Mouse (Mus musculus) ES-Bruce4 (cell line): ENCODE measurements around the gene Clptm1l. TPM values are rescaled to one million over a fixed set of nuclear protein-coding genes. Genes with fewer than 3 reads are reported as not detected.

Source experiments
- H3K27ac ChIP-seq: 2 replicates; pipeline ENCODE4 v1.5.1; 2012; ENCODE audit warnings: low read length, inconsistent platforms; ENCODE audit not compliant: insufficient read depth
- H3K27me3 ChIP-seq: 2 replicates; pipeline ENCODE4 v1.6.1; 2012; ENCODE audit warnings: mild to moderate bottlenecking, low read length, inconsistent platforms; ENCODE audit not compliant: control insufficient read depth, poor library complexity, insufficient read depth, severe bottlenecking
- H3K36me3 ChIP-seq: 2 replicates; pipeline ENCODE4 v1.6.1; 2012; ENCODE audit warnings: inconsistent platforms, mild to moderate bottlenecking, low read length, moderate library complexity; ENCODE audit not compliant: control insufficient read depth, poor library complexity, insufficient read depth, severe bottlenecking
- H3K4me1 ChIP-seq: one replicate; pipeline ENCODE4 v1.8.1; 2011; ENCODE audit warnings: low read length; ENCODE audit not compliant: control insufficient read depth, insufficient read depth
- H3K4me3 ChIP-seq: 2 replicates; pipeline ENCODE4 v1.5.1; 2011; ENCODE audit warnings: low read depth, mild to moderate bottlenecking, low read length
- H3K9ac ChIP-seq: 2 replicates; pipeline ENCODE4 v1.6.1; 2012; ENCODE audit warnings: low read depth, mild to moderate bottlenecking, inconsistent platforms; ENCODE audit not compliant: poor library complexity, severe bottlenecking
- H3K9me3 ChIP-seq: replicated peaks from 2 replicates; pipeline ENCODE4 v1.6.1; 2012; ENCODE audit warnings: mild to moderate bottlenecking, low read length, inconsistent platforms; ENCODE audit not compliant: control insufficient read depth, poor library complexity, insufficient read depth, severe bottlenecking
- CTCF ChIP-seq: IDR thresholded peaks from one replicate; pipeline ENCODE4 v1.8.1; 2011; ENCODE audit warnings: low read depth, low read length
- EP300 ChIP-seq: IDR thresholded peaks from 2 replicates; pipeline ENCODE4 v1.6.1; 2011; ENCODE audit warnings: low read depth, low read length; ENCODE audit not compliant: insufficient read depth
- POLR2A ChIP-seq: IDR thresholded peaks from one replicate; pipeline ENCODE4 v1.8.1; 2011; ENCODE audit warnings: low read length; ENCODE audit not compliant: insufficient read depth
- polyA plus RNA-seq: library from polyadenylated mRNA; stranded (reverse); fragments of >200 nt; gene quantifications from 2 replicates; pipeline ENCODE4 v1.2.4, GENCODE M21; 2011; ENCODE audit warnings: low read depth; ENCODE audit not compliant: missing spikeins, insufficient read depth, insufficient read length

The Clptm1l gene
- polyA plus RNA-seq, 1 experiment = 39.6 TPM

DNA sequence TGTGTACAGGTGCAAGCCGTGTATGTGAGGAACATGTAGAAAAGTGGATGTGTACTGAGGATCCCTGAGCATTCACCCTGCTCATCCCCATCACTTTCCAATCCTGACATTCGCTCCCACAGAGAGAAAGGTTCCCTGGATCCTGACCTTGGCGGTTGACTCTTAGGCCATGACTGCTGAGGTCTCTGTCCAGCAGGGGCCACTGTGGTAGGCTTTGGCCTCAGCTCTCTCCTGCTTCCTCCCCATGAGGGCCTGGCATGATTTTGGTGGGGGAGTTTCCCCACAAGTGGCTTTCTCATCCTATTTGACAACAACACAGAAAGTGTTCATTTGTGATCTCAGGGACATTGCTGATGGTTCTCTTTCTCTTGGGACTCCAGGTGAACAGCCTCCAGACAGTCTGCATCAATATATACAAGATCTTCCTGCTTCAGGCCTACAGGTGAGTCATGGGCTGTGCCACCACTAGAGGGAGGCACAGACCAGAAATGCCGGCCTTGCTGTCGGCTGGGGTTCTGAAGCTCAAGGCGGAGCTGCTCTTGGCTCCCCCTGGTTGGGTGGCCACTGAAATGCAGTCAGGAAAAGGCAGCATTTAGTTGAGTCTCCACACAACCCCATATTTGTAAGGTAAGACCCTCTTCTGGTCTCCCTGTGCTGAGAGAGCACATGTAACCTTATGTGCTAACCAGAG lies 42.7 kb downstream of the Clptm1l start:
- no peak overlapping the region for H3K4me3 ChIP-seq
- TF ChIP-seq CTCF = peak; percentile 73
- no peak for TF ChIP-seq POLR2A
- TF ChIP-seq EP300 = no peak
- H3K36me3 ChIP-seq = no peaks in the 10 kb centered on the region
- H3K4me1 ChIP-seq = no peaks in the 10 kb centered on the region
- no peaks in the 10 kb centered on the region for H3K9me3 ChIP-seq
- H3K27me3 ChIP-seq = no peaks in the 10 kb centered on the region
- H3K9ac ChIP-seq = no peak overlapping the region
- no peak overlapping the region for H3K27ac ChIP-seq

DNA sequence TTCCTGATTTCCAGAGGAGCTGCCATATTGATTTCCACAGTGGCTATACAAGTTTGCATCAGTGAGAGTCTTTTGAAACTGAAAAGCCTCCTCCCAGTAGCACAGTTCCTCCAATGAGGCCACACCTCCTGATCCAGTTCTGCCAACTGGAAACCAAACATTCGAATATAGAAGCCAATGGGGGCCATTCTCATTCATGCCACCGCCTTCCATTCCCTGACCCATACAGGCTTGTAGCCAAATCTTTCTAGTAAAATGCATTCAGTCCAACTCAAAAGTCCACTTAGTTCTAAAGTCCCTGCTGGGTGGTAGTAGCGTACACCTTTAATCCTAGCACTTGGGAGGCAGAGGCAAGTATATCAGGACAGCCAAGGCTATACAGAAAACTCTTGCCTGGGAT lies 49.5 kb downstream of the Clptm1l start:
- Histone ChIP-seq H3K4me3 (no peak overlapping the region), H3K9me3 (no peaks in the 10 kb centered on the region), H3K36me3 (no peaks in the 10 kb centered on the region), H3K27ac (no peak overlapping the region), H3K9ac (no peak overlapping the region), H3K27me3 (no peaks in the 10 kb centered on the region), H3K4me1 (no peaks in the 10 kb centered on the region)
- TF ChIP-seq CTCF (no peak), EP300 (no peak), POLR2A (no peak)

DNA sequence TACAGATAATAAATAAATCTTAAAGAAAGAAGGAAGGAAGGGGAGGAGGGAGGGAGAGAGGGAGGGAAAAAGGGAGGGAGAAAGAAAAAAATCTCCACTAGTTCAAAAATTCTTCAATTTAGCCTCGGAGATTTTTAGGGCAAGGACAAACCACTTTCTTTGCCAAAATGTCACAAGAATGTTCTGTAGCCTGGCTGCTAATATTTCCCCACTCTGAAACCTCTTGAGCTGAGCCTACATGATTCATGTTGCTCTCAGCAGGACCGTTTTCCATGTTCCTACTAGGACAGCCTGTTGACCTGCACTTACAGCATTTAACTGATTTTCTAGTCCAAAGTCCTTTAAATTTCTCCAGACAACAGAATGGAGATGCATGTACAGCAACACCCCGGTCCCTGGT lies 51.2 kb downstream of the Clptm1l start:
- Histone ChIP-seq H3K4me1 (no peaks in the 10 kb centered on the region), H3K36me3 (no peaks in the 10 kb centered on the region), H3K9me3 (no peaks in the 10 kb centered on the region), H3K4me3 (no peak overlapping the region), H3K9ac (no peak overlapping the region), H3K27ac (no peak overlapping the region), H3K27me3 (no peaks in the 10 kb centered on the region)
- TF ChIP-seq POLR2A (no peak), CTCF (no peak), EP300 (no peak)

DNA sequence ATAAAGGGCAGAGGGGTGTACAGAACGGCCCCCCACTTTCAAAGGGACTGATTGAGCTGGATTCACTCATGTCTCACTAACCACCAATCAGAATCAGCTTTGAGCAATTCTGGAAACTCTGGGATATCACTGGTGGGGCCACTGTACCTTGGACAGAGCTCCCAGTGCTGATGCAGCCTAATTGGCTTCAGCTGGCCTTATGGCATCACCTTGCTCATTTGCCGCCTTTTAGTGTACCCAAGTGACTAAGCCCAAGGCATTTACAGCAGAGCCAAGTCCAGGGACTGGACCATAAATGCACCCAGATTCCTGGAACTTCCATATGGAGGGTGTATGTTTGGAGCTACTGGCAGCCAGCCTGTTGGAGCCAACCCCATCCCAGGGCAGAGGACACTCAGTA lies 55.1 kb downstream of the Clptm1l start:
- Histone ChIP-seq H3K36me3 (no peaks in the 10 kb centered on the region), H3K9me3 (no peaks in the 10 kb centered on the region), H3K4me3 (no peak overlapping the region), H3K4me1 (no peaks in the 10 kb centered on the region), H3K27me3 (no peaks in the 10 kb centered on the region), H3K9ac (no peak overlapping the region), H3K27ac (no peak overlapping the region)
- TF ChIP-seq CTCF = no peak
- TF ChIP-seq POLR2A = no peak
- no peak for TF ChIP-seq EP300

DNA sequence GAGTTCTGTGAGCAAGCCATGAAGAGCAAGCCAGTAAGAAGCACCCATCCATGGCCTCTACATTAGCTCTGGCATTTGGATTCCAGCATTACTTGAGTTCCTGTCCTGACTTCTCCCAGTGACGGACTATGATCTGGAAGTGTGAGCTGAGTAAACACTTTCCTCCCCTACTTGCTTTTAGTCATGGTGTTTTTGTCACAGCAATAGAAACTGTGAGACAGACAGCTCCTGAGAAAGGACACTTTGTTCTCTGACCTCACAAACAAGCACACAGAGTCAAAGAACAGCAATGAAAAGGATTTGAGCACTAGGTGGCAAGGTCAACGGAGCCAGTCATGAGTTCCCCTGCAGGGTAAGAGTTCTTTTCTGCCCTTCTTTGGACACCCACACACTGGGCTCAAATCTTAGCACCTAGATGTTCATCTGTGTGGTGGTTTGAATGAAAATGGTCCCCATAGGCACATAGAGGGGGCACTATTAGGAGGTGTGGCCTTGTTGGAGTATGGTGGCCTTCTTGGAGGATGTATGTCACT lies 56.4 kb downstream of the Clptm1l start:
- Histone ChIP-seq H3K27me3 (no peaks in the 10 kb centered on the region), H3K4me3 (no peak overlapping the region), H3K9ac (no peak overlapping the region), H3K4me1 (no peaks in the 10 kb centered on the region), H3K27ac (no peak overlapping the region), H3K9me3 (no peaks in the 10 kb centered on the region), H3K36me3 (no peaks in the 10 kb centered on the region)
- TF ChIP-seq POLR2A (no peak), CTCF (no peak), EP300 (no peak)

Other genes starting within 250 kb of the Clptm1l start
- gene Lpcat1, start 136.8 kb upstream of the Clptm1l start, polyA plus RNA-seq = 44.8 and 52.2 TPM in 2 replicates
- gene Slc6a3, start 67.3 kb upstream of the Clptm1l start, polyA plus RNA-seq = 0.26 TPM in 1 of 2 replicates, not detected in the other
- gene Tert, start 22.9 kb downstream of the Clptm1l start, polyA plus RNA-seq = 27.7 and 32.0 TPM in 2 replicates
- gene Slc6a18, start 74.0 kb downstream of the Clptm1l start, polyA plus RNA-seq = not detected in 2 replicates
- 0.16 and 1.3 TPM in 2 replicates for gene Slc6a19, start 100.9 kb downstream of the Clptm1l start, polyA plus RNA-seq
- 86.4 and 94.5 TPM in 2 replicates for gene Slc12a7, start 129.1 kb downstream of the Clptm1l start, polyA plus RNA-seq
- gene Nkd2, start 243.6 kb downstream of the Clptm1l start, polyA plus RNA-seq = 2.9 and 3.2 TPM in 2 replicates